Mouse (Mus musculus) thymus, postnatal 10 days (tissue): ENCODE measurements around the gene Fam178b.
"Not testable (repeated sequence)": the region's sequence is repeated elsewhere in the genome, so short reads cannot be mapped to it uniquely, and the experiment has no call there.

ENCODE experiments used
- DNase-seq, 2 experiments: peaks; one replicate each; pipeline ENCODE4 v3.0.0; 2021; ENCODE audit warnings: low spot score in 2 of 2

Gene Fam178b

GRCm38 (mm10) chr1:36546888-36547471, 136.0 kb downstream of the Fam178b start, which contains the start of gene Ankrd39:
Ankrd39 (minus strand) TSS chr1:36547445.
- DNase-seq: peak; percentile 96

- DNase-seq: peak; percentile 27 to 56
Observed at GRCm38 (mm10) chr1:36545845-36546600, 137.0 kb downstream of the Fam178b start.

GRCm38 (mm10) chr1:36545382-36545781, 137.6 kb downstream of the Fam178b start:
- no peak for DNase-seq

GRCm38 (mm10) chr1:36542925-36543324, 140.1 kb downstream of the Fam178b start:
- no peak for DNase-seq

- no peak for DNase-seq
Observed at GRCm38 (mm10) chr1:36541844-36542243, 141.1 kb downstream of the Fam178b start.

GRCm38 (mm10) chr1:36540807-36541206, 142.2 kb downstream of the Fam178b start:
- no peak for DNase-seq

- DNase-seq: no peak
Observed at GRCm38 (mm10) chr1:36540132-36540531, 142.9 kb downstream of the Fam178b start.

GRCm38 (mm10) chr1:36539186-36539585, 143.8 kb downstream of the Fam178b start, which contains the start of gene Gm42417:
Gm42417 (minus strand) TSS chr1:36539429.
- no peak for DNase-seq

- DNase-seq: no peak
Observed at GRCm38 (mm10) chr1:36538727-36539126, 144.3 kb downstream of the Fam178b start.

- not testable (repeated sequence) for DNase-seq
Observed at GRCm38 (mm10) chr1:36536783-36537182, 146.2 kb downstream of the Fam178b start, which contains the start of gene Ankrd23. Ankrd23 (minus strand) TSS chr1:36536883.

GRCm38 (mm10) chr1:36536397-36536728, 146.6 kb downstream of the Fam178b start:
- DNase-seq: no peak

GRCm38 (mm10) chr1:36535477-36536396, 147.2 kb downstream of the Fam178b start:
- DNase-seq: no peak

GRCm38 (mm10) chr1:36534595-36535058, 148.4 kb downstream of the Fam178b start:
- DNase-seq: no peak

- DNase-seq: no peak
Observed at GRCm38 (mm10) chr1:36533546-36533945, 149.4 kb downstream of the Fam178b start.

GRCm38 (mm10) chr1:36531461-36531860, 151.5 kb downstream of the Fam178b start:
- no peak for DNase-seq

GRCm38 (mm10) chr1:36530962-36531361, 152.0 kb downstream of the Fam178b start:
- DNase-seq: no peak

- no peak for DNase-seq
Observed at GRCm38 (mm10) chr1:36530485-36530884, 152.5 kb downstream of the Fam178b start.

- no peak for DNase-seq
Observed at GRCm38 (mm10) chr1:36529875-36530274, 153.1 kb downstream of the Fam178b start.

- no peak for DNase-seq
Observed at GRCm38 (mm10) chr1:36529274-36529673, 153.7 kb downstream of the Fam178b start.

- no peak for DNase-seq
Observed at GRCm38 (mm10) chr1:36528351-36528750, 154.6 kb downstream of the Fam178b start.

- DNase-seq: no peak
Observed at GRCm38 (mm10) chr1:36526903-36527302, 156.1 kb downstream of the Fam178b start.

GRCm38 (mm10) chr1:36525774-36526173, 157.2 kb downstream of the Fam178b start:
- DNase-seq: no peak
